Mouse (Mus musculus): ENCODE results near the gene Gm21761. TPM values are rescaled to one million over a fixed set of nuclear protein-coding genes. Genes with fewer than 3 reads are reported as not detected.

Gene Gm21761
- polyA plus RNA-seq (2012; ENCODE audit: low replicate concordance): not detected in 2 replicates

DNA sequence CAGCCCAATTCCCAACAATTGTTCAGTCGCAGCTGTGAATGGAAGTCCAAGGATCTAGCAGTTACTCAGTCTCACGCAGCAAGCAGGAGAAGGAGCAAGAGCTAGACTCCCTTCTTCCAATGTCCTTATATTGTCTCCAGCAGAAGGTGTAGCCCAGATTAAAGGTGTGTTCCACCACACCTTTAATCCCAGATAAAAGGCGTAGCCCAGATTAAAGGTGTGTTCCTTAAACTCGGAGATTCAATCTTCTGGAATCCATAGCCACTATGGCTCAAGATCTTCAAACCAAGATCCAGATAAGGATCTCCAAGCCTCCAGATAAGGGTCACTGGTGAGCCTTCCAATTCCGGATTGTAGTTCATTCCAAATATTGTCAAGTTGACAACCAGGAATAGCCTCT lies at the start of gene Gm21761:
Gene Gm21761 (minus strand): TSS at position 101 of the 400 bp plus-strand sequence.

DNA sequence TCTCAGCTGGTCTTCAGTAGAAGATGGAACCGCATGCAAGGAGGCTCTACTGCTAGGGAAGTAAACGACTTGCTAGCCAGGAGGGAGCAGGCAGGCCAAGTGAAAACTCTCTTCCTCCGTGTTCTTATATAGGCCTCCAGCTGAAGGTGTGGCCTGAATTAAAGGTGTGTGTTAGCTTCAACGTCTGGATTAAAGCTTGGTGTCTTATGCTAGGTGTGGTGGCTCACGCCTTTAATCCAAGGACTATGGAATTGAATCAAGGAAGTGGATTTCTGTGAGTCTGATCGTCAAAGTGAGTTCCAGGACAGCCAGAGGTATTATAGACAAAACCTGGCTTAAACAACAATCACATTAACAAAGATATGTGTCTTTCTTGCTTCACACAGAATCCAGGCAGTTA lies 21.6 kb upstream of the Gm21761 start, which contains the start of gene B020031M17Rik:
Gene B020031M17Rik (minus strand): TSS at position 101 of the 400 bp plus-strand sequence.

DNA sequence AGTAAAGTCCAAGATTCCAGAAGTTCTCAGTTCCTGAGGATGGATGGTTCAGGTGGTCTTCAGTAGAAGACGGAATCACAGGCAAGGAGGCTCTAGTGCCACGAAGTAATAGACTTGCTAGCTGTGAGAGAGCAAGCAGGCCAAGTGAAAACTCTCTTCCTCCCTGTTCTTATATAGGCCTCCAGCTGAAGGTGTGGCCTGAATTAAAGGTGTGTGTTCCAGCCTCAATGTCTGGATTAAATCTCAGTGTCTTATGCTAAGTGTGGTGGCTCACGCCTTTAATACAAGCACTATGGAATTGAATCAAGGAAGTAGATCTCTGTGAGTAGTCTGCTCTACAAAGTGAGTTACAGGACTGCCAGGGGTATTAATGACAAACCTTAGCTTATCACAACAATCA lies 34.4 kb downstream of the Gm21761 start, which contains the start of gene Tcstv1:
Gene Tcstv1 (minus strand): TSS at position 101 of the 400 bp plus-strand sequence.

Other genes with a start within 250 kb of the Gm21761 start
- 0.79 and 2.1 TPM in 2 replicates for gene Hmgcs1, start 238.9 kb downstream of the Gm21761 start, polyA plus RNA-seq (2012; ENCODE audit: low replicate concordance)
- gene Nim1k, start 173.4 kb downstream of the Gm21761 start, polyA plus RNA-seq (2012; ENCODE audit: low replicate concordance): 0.06 TPM in 1 of 2 replicates, not detected in the other
- 99.1 and 136 TPM in 2 replicates for gene Zfp131, start 138.4 kb downstream of the Gm21761 start, polyA plus RNA-seq (2012; ENCODE audit: low replicate concordance)
- gene AF067063, start 99.1 kb downstream of the Gm21761 start, polyA plus RNA-seq (2012; ENCODE audit: low replicate concordance): not detected in 2 replicates
- not detected in 2 replicates for gene D13Ertd608e, start 93.3 kb downstream of the Gm21761 start, polyA plus RNA-seq (2012; ENCODE audit: low replicate concordance)
- not detected in 2 replicates for gene Tcstv1, start 34.5 kb downstream of the Gm21761 start, polyA plus RNA-seq (2012; ENCODE audit: low replicate concordance)
- gene B020031M17Rik, start 21.5 kb upstream of the Gm21761 start, polyA plus RNA-seq (2012; ENCODE audit: low replicate concordance): not detected in 2 replicates
- not detected in 2 replicates for gene Gm36079, start 97.7 kb upstream of the Gm21761 start, polyA plus RNA-seq (2012; ENCODE audit: low replicate concordance)
- gene Gm21188, start 122.9 kb upstream of the Gm21761 start, polyA plus RNA-seq (2012; ENCODE audit: low replicate concordance): 0.12 and 0.72 TPM in 2 replicates
- not detected in 2 replicates for gene Gm20767, start 211.0 kb upstream of the Gm21761 start, polyA plus RNA-seq (2012; ENCODE audit: low replicate concordance)
- not detected in 2 replicates for gene Gm21818, start 243.2 kb upstream of the Gm21761 start, polyA plus RNA-seq (2012; ENCODE audit: low replicate concordance)

All from leukemia stem cell, adult 10-12 weeks (primary cell).